Mouse (Mus musculus): ENCODE measurements around the gene Gfer.
"Not testable (repeated sequence)": the region's sequence is repeated elsewhere in the genome, so short reads cannot be mapped to it uniquely, and the experiment has no call there.

Gene Gfer

GRCm38 (mm10) chr17:24722220-24722924, 26.4 kb upstream of the Gfer start:
- no peak for DNase-seq (ENCODE audit: inconsistent ontology term)

- DNase-seq (ENCODE audit: inconsistent ontology term) = not testable (repeated sequence)
These were observed 25.5 kb upstream of the Gfer start for GRCm38 (mm10) chr17:24721383-24721955.

GRCm38 (mm10) chr17:24720616-24721015, 24.7 kb upstream of the Gfer start:
- DNase-seq (ENCODE audit: inconsistent ontology term) = not testable (repeated sequence)

GRCm38 (mm10) chr17:24719494-24720222, 23.7 kb upstream of the Gfer start:
- DNase-seq (ENCODE audit: inconsistent ontology term) = peak; percentile 98

GRCm38 (mm10) chr17:24718938-24719337, 23.0 kb upstream of the Gfer start:
- DNase-seq (ENCODE audit: inconsistent ontology term) = not testable (repeated sequence)

- no peak for DNase-seq (ENCODE audit: inconsistent ontology term)
These were observed 22.0 kb upstream of the Gfer start, which contains the start of the genes Rnf151 and Rps2 for GRCm38 (mm10) chr17:24717943-24718342. TSS of gene Rnf151 (minus strand) at chr17:24718063. TSS of gene Rps2 (plus strand) at chr17:24718116.

GRCm38 (mm10) chr17:24716166-24716682, 20.3 kb upstream of the Gfer start:
- DNase-seq (ENCODE audit: inconsistent ontology term) = no peak

- peak; percentile 42 for DNase-seq (ENCODE audit: inconsistent ontology term)
These were observed 19.6 kb upstream of the Gfer start for GRCm38 (mm10) chr17:24715556-24715955.

GRCm38 (mm10) chr17:24708646-24709045, 12.7 kb upstream of the Gfer start:
- no peak for DNase-seq (ENCODE audit: inconsistent ontology term)

- peak; percentile 59 for DNase-seq (ENCODE audit: inconsistent ontology term)
These were observed 12.0 kb upstream of the Gfer start for GRCm38 (mm10) chr17:24707801-24708425.

- peak; percentile 89 for DNase-seq (ENCODE audit: inconsistent ontology term)
These were observed 11.2 kb upstream of the Gfer start, which contains the start of gene Tbl3 for GRCm38 (mm10) chr17:24706982-24707800. TSS of gene Tbl3 (minus strand) at chr17:24707660.

GRCm38 (mm10) chr17:24705821-24706220, 9.9 kb upstream of the Gfer start:
- no peak for DNase-seq (ENCODE audit: inconsistent ontology term)

- DNase-seq (ENCODE audit: inconsistent ontology term) = no peak
These were observed 5.3 kb upstream of the Gfer start for GRCm38 (mm10) chr17:24701251-24701650.

- no peak for DNase-seq (ENCODE audit: inconsistent ontology term)
These were observed 3.5 kb upstream of the Gfer start for GRCm38 (mm10) chr17:24699473-24699872.

- no peak for DNase-seq (ENCODE audit: inconsistent ontology term)
These were observed 2.8 kb upstream of the Gfer start for GRCm38 (mm10) chr17:24698715-24699114.

- peak; percentile 54 for DNase-seq (ENCODE audit: inconsistent ontology term)
These were observed 2.0 kb upstream of the Gfer start for GRCm38 (mm10) chr17:24697985-24698384.

- no peak for DNase-seq (ENCODE audit: inconsistent ontology term)
These were observed 488 bp downstream of the Gfer start for GRCm38 (mm10) chr17:24695326-24696010.

GRCm38 (mm10) chr17:24692385-24692784, 3.6 kb downstream of the Gfer start:
- no peak for DNase-seq (ENCODE audit: inconsistent ontology term)

GRCm38 (mm10) chr17:24689251-24690081, 6.5 kb downstream of the Gfer start, which contains the start of gene Syngr3:
TSS of gene Syngr3 (minus strand) at chr17:24689955.
- DNase-seq (ENCODE audit: inconsistent ontology term) = peak; percentile 49

Measured in Muller cell, postnatal 12 days (primary cell).